Mouse (Mus musculus): ENCODE measurements at regions not wholly inside any gene's neighbourhood (a gene's known extent, or its start where the extent isn't known, plus 50 kb on each side); places are given as distances from the start of the nearest gene placed in this dataset.

GRCm38 (mm10) chr3:52538306-52538705, 270.2 kb downstream of the Foxo1 start:
- DNase-seq (ENCODE audit: low spot score): no peak
- ATAC-seq: no peak
- Histone ChIP-seq H3K36me3 (ENCODE audit: control insufficient read depth, insufficient read depth, low read length) (no peaks in the 10 kb centered on the region), H3K27ac (ENCODE audit: low read depth, low read length) (no peak overlapping the region), H3K4me1 (ENCODE audit: control insufficient read depth, insufficient read depth, low read length) (peaks cover 5% of the 10 kb centered on the region), H3K4me3 (ENCODE audit: low read depth, low read length) (no peak overlapping the region), H3K9me3 (replicated peaks; ENCODE audit: control insufficient read depth, low read length) (no peaks in the 10 kb centered on the region), H3K9ac (ENCODE audit: low read length) (no peak overlapping the region), H3K4me2 (ENCODE audit: low read length) (no peak overlapping the region), H3K27me3 (replicated peaks; ENCODE audit: control insufficient read depth, insufficient read depth, low read length) (no peaks in the 10 kb centered on the region)
- WGBS: 92% methylated on average over 4 of the region's 4 CpGs

GRCm38 (mm10) chr3:52537362-52537911, 269.3 kb downstream of the Foxo1 start:
- no peak for DNase-seq (ENCODE audit: low spot score)

GRCm38 (mm10) chr3:52535411-52536021, 267.4 kb downstream of the Foxo1 start:
- ATAC-seq: no peak
- Histone ChIP-seq H3K4me3 (ENCODE audit: low read depth, low read length) (no peak overlapping the region), H3K9me3 (replicated peaks; ENCODE audit: control insufficient read depth, low read length) (no peaks in the 10 kb centered on the region), H3K9ac (ENCODE audit: low read length) (no peak overlapping the region), H3K36me3 (ENCODE audit: control insufficient read depth, insufficient read depth, low read length) (no peaks in the 10 kb centered on the region), H3K4me2 (ENCODE audit: low read length) (no peak overlapping the region), H3K27ac (ENCODE audit: low read depth, low read length) (no peak overlapping the region), H3K27me3 (replicated peaks; ENCODE audit: control insufficient read depth, insufficient read depth, low read length) (no peaks in the 10 kb centered on the region), H3K4me1 (ENCODE audit: control insufficient read depth, insufficient read depth, low read length) (peaks cover 5% of the 10 kb centered on the region)
- 48% methylated on average over 7 of the region's 7 CpGs for WGBS
- peak; percentile 20 for DNase-seq (ENCODE audit: low spot score)

More at GRCm38 (mm10) chr3:52537362-52537911, 269.3 kb downstream of the Foxo1 start:
- no peak overlapping the region for H3K9ac ChIP-seq (ENCODE audit: low read length)
- peaks cover 5% of the 10 kb centered on the region for H3K4me1 ChIP-seq (ENCODE audit: control insufficient read depth, insufficient read depth, low read length)
- no peak overlapping the region for H3K27ac ChIP-seq (ENCODE audit: low read depth, low read length)
- no peak overlapping the region for H3K4me3 ChIP-seq (ENCODE audit: low read depth, low read length)
- 89% methylated on average over 10 of the region's 10 CpGs for WGBS
- H3K9me3 ChIP-seq (replicated peaks; ENCODE audit: control insufficient read depth, low read length): no peaks in the 10 kb centered on the region
- no peaks in the 10 kb centered on the region for H3K27me3 ChIP-seq (replicated peaks; ENCODE audit: control insufficient read depth, insufficient read depth, low read length)
- no peak overlapping the region for H3K4me2 ChIP-seq (ENCODE audit: low read length)
- H3K36me3 ChIP-seq (ENCODE audit: control insufficient read depth, insufficient read depth, low read length): no peaks in the 10 kb centered on the region
- ATAC-seq: no peak

- Histone ChIP-seq H3K36me3 (ENCODE audit: control insufficient read depth, insufficient read depth, low read length) (no peaks in the 10 kb centered on the region), H3K4me2 (ENCODE audit: low read length) (no peak overlapping the region), H3K9me3 (replicated peaks; ENCODE audit: control insufficient read depth, low read length) (no peaks in the 10 kb centered on the region), H3K9ac (ENCODE audit: low read length) (no peak overlapping the region), H3K27ac (ENCODE audit: low read depth, low read length) (no peak overlapping the region), H3K4me3 (ENCODE audit: low read depth, low read length) (no peak overlapping the region), H3K27me3 (replicated peaks; ENCODE audit: control insufficient read depth, insufficient read depth, low read length) (no peaks in the 10 kb centered on the region), H3K4me1 (ENCODE audit: control insufficient read depth, insufficient read depth, low read length) (peaks cover 5% of the 10 kb centered on the region)
- no peak for DNase-seq (ENCODE audit: low spot score)
- 89% methylated on average over 7 of the region's 7 CpGs for WGBS
- ATAC-seq: no peak
Observed at GRCm38 (mm10) chr3:52534118-52534517, 266.0 kb downstream of the Foxo1 start.

- Histone ChIP-seq H3K27ac (ENCODE audit: low read depth, low read length) (no peak overlapping the region), H3K36me3 (ENCODE audit: control insufficient read depth, insufficient read depth, low read length) (no peaks in the 10 kb centered on the region), H3K4me2 (ENCODE audit: low read length) (no peak overlapping the region), H3K4me3 (ENCODE audit: low read depth, low read length) (no peak overlapping the region), H3K27me3 (replicated peaks; ENCODE audit: control insufficient read depth, insufficient read depth, low read length) (no peaks in the 10 kb centered on the region), H3K4me1 (ENCODE audit: control insufficient read depth, insufficient read depth, low read length) (peaks cover 5% of the 10 kb centered on the region), H3K9me3 (replicated peaks; ENCODE audit: control insufficient read depth, low read length) (no peaks in the 10 kb centered on the region), H3K9ac (ENCODE audit: low read length) (no peak overlapping the region)
- DNase-seq (ENCODE audit: low spot score) (no peak), ATAC-seq (no peak)
- 81% methylated on average over 8 of the region's 8 CpGs for WGBS
Observed at GRCm38 (mm10) chr3:52531686-52532351, 263.7 kb downstream of the Foxo1 start.

- ATAC-seq: no peak
- H3K36me3 ChIP-seq (ENCODE audit: control insufficient read depth, insufficient read depth, low read length): no peaks in the 10 kb centered on the region
- H3K9me3 ChIP-seq (replicated peaks; ENCODE audit: control insufficient read depth, low read length): no peaks in the 10 kb centered on the region
- 90% methylated on average over 7 of the region's 7 CpGs for WGBS
- no peak overlapping the region for H3K4me3 ChIP-seq (ENCODE audit: low read depth, low read length)
- DNase-seq (ENCODE audit: low spot score): no peak
- H3K27me3 ChIP-seq (replicated peaks; ENCODE audit: control insufficient read depth, insufficient read depth, low read length): no peaks in the 10 kb centered on the region
- no peak overlapping the region for H3K4me2 ChIP-seq (ENCODE audit: low read length)
- H3K27ac ChIP-seq (ENCODE audit: low read depth, low read length): no peak overlapping the region
- peaks cover 1% of the 10 kb centered on the region; the same call in 1 of the 2 replicates for H3K4me1 ChIP-seq (ENCODE audit: control insufficient read depth, insufficient read depth, low read length)
- H3K9ac ChIP-seq (ENCODE audit: low read length): no peak overlapping the region
Observed at GRCm38 (mm10) chr3:52530406-52530970, 262.4 kb downstream of the Foxo1 start.

- Histone ChIP-seq H3K4me2 (ENCODE audit: low read length) (no peak overlapping the region), H3K36me3 (ENCODE audit: control insufficient read depth, insufficient read depth, low read length) (no peaks in the 10 kb centered on the region)
- 87% methylated on average over 6 of the region's 6 CpGs for WGBS
Observed at GRCm38 (mm10) chr3:52529136-52529535, 261.0 kb downstream of the Foxo1 start.

GRCm38 (mm10) chr3:52528521-52528920, 260.4 kb downstream of the Foxo1 start:
- Histone ChIP-seq H3K9me3 (replicated peaks; ENCODE audit: control insufficient read depth, low read length) (no peaks in the 10 kb centered on the region), H3K4me2 (ENCODE audit: low read length) (no peak overlapping the region), H3K27me3 (replicated peaks; ENCODE audit: control insufficient read depth, insufficient read depth, low read length) (no peaks in the 10 kb centered on the region), H3K9ac (ENCODE audit: low read length) (no peak overlapping the region), H3K4me1 (ENCODE audit: control insufficient read depth, insufficient read depth, low read length) (no peaks in the 10 kb centered on the region), H3K36me3 (ENCODE audit: control insufficient read depth, insufficient read depth, low read length) (no peaks in the 10 kb centered on the region), H3K4me3 (ENCODE audit: low read depth, low read length) (no peak overlapping the region), H3K27ac (ENCODE audit: low read depth, low read length) (no peak overlapping the region)
- no peak for DNase-seq (ENCODE audit: low spot score)
- no peak for ATAC-seq
- WGBS: 94% methylated on average over 7 of the region's 7 CpGs

More at GRCm38 (mm10) chr3:52529136-52529535, 261.0 kb downstream of the Foxo1 start:
- H3K9ac ChIP-seq (ENCODE audit: low read length): no peak overlapping the region
- H3K27ac ChIP-seq (ENCODE audit: low read depth, low read length): no peak overlapping the region
- no peaks in the 10 kb centered on the region for H3K27me3 ChIP-seq (replicated peaks; ENCODE audit: control insufficient read depth, insufficient read depth, low read length)
- ATAC-seq: no peak
- no peak for DNase-seq (ENCODE audit: low spot score)
- no peak overlapping the region for H3K4me3 ChIP-seq (ENCODE audit: low read depth, low read length)
- H3K9me3 ChIP-seq (replicated peaks; ENCODE audit: control insufficient read depth, low read length): no peaks in the 10 kb centered on the region
- no peaks in the 10 kb centered on the region for H3K4me1 ChIP-seq (ENCODE audit: control insufficient read depth, insufficient read depth, low read length)

GRCm38 (mm10) chr3:52527781-52528180, 259.6 kb downstream of the Foxo1 start:
- Histone ChIP-seq H3K9me3 (replicated peaks; ENCODE audit: control insufficient read depth, low read length) (no peaks in the 10 kb centered on the region), H3K36me3 (ENCODE audit: control insufficient read depth, insufficient read depth, low read length) (no peaks in the 10 kb centered on the region), H3K27me3 (replicated peaks; ENCODE audit: control insufficient read depth, insufficient read depth, low read length) (no peaks in the 10 kb centered on the region; the same call in 1 of the 2 replicates), H3K9ac (ENCODE audit: low read length) (no peak overlapping the region), H3K4me3 (ENCODE audit: low read depth, low read length) (no peak overlapping the region), H3K4me1 (ENCODE audit: control insufficient read depth, insufficient read depth, low read length) (no peaks in the 10 kb centered on the region), H3K4me2 (ENCODE audit: low read length) (no peak overlapping the region), H3K27ac (ENCODE audit: low read depth, low read length) (no peak overlapping the region)
- DNase-seq (ENCODE audit: low spot score) (no peak), ATAC-seq (no peak)
- 78% methylated on average over 3 of the region's 3 CpGs for WGBS
